Mouse (Mus musculus) olfactory bulb, adult 2 months (tissue): ENCODE measurements around the gene Fam57b. TPM values are rescaled to one million over a fixed set of nuclear protein-coding genes. Genes with fewer than 3 reads are reported as not detected.

Experiments used
- H3K27ac ChIP-seq: fragments of 200-500 bp; 2 replicates; pipeline ENCODE4 v1.5.1; 2012; ENCODE audit warnings: low read depth, low read length; ENCODE audit not compliant: insufficient read depth
- H3K4me1 ChIP-seq: fragments of 200-500 bp; 2 replicates; pipeline ENCODE4 v1.6.1; 2012; ENCODE audit warnings: low read length; ENCODE audit not compliant: control insufficient read depth, insufficient read depth
- H3K4me3 ChIP-seq: fragments of 200-500 bp; 2 replicates; pipeline ENCODE4 v1.5.1; 2012; ENCODE audit warnings: mild to moderate bottlenecking, low read depth, low read length, moderate library complexity; ENCODE audit not compliant: insufficient read depth
- CTCF ChIP-seq: fragments of 200-500 bp; IDR thresholded peaks from 2 replicates; pipeline ENCODE4 v1.5.1; 2012; ENCODE audit warnings: low read depth, mild to moderate bottlenecking, low read length, moderate library complexity; ENCODE audit not compliant: insufficient read depth
- POLR2A ChIP-seq: fragments of 200-500 bp; IDR thresholded peaks from 2 replicates; pipeline ENCODE4 v1.6.1; 2012; ENCODE audit warnings: mild to moderate bottlenecking, low read depth, low read length, moderate library complexity; ENCODE audit not compliant: insufficient read depth
- WGBS: fragments of 180-500 bp; shearing (Covaris S2); methylation state at CpG from one replicate; pipeline ENCODE4 v1.1.7; 2018; 5-methylcytosine and 5-hydroxymethylcytosine counted together
- polyA plus RNA-seq: library from polyadenylated mRNA; stranded (reverse); fragments of >200 nt; gene quantifications from 2 replicates; pipeline ENCODE4 v1.2.4, GENCODE M21; 2012; ENCODE audit warnings: low replicate concordance; ENCODE audit not compliant: missing spikeins, insufficient read depth, insufficient read length

The Fam57b gene
- polyA plus RNA-seq, 1 experiment, result not detected

- 92% methylated on average over 23 of the region's 23 CpGs for WGBS
- TF ChIP-seq POLR2A (no peak), CTCF (no peak)
- Histone ChIP-seq H3K27ac (no peak overlapping the region), H3K4me1 (no peaks in the 10 kb centered on the region), H3K4me3 (no peak overlapping the region)
Measured at GRCm38 (mm10) chr7:126869780-126870519, 72.5 kb downstream of the Fam57b start.

GRCm38 (mm10) chr7:126870520-126870891 is 73.0 kb downstream of the Fam57b start:
- WGBS, result 96% methylated on average over 2 of the region's 2 CpGs
- no peaks in the 10 kb centered on the region for H3K4me1 ChIP-seq
- H3K4me3 ChIP-seq, result no peak overlapping the region
- H3K27ac ChIP-seq, result no peak overlapping the region
- TF ChIP-seq POLR2A (no peak), CTCF (no peak)

- Histone ChIP-seq H3K4me1 (peaks cover 9% of the 10 kb centered on the region), H3K4me3 (no peak overlapping the region), H3K27ac (no peak overlapping the region)
- no peak for TF ChIP-seq POLR2A
- no peak for TF ChIP-seq CTCF
- 97% methylated on average over 1 of the region's 1 CpGs for WGBS
Measured at GRCm38 (mm10) chr7:126877239-126877638, 79.8 kb downstream of the Fam57b start.

Other genes with a start within 250 kb of the Fam57b start
- 330 TPM in 1 of 2 replicates, not detected in the other for gene Eif3c, start 231.3 kb upstream of the Fam57b start, polyA plus RNA-seq
- not detected in 2 replicates for gene Apobr, start 212.7 kb upstream of the Fam57b start, polyA plus RNA-seq
- gene Cln3, start 211.9 kb upstream of the Fam57b start, polyA plus RNA-seq, result not detected in 2 replicates
- gene Il27, start 202.7 kb upstream of the Fam57b start, polyA plus RNA-seq, result not detected in 2 replicates
- not detected in 2 replicates for gene Nupr1, start 166.8 kb upstream of the Fam57b start, polyA plus RNA-seq
- gene Sgf29, start 148.4 kb upstream of the Fam57b start, polyA plus RNA-seq, result not detected in 2 replicates
- not detected in 2 replicates for gene Sult1a1, start 121.2 kb upstream of the Fam57b start, polyA plus RNA-seq
- not detected in 2 replicates for gene Bola2, start 102.3 kb upstream of the Fam57b start, polyA plus RNA-seq
- not detected in 2 replicates for gene Slx1b, start 101.9 kb upstream of the Fam57b start, polyA plus RNA-seq
- gene Coro1a, start 89.9 kb upstream of the Fam57b start, polyA plus RNA-seq, result 309 and 598 TPM in 2 replicates
- 208 and 343 TPM in 2 replicates for gene Mapk3, start 38.1 kb upstream of the Fam57b start, polyA plus RNA-seq
- gene Gdpd3, start 31.3 kb upstream of the Fam57b start, polyA plus RNA-seq, result not detected in 2 replicates
- not detected in 2 replicates for gene Ypel3, start 20.7 kb upstream of the Fam57b start, polyA plus RNA-seq
- not detected in 2 replicates for gene Tbx6, start 16.2 kb upstream of the Fam57b start, polyA plus RNA-seq
- not detected in 2 replicates for gene Ppp4c, start 5.2 kb upstream of the Fam57b start, polyA plus RNA-seq
- gene 4930451I11Rik, start 34.0 kb downstream of the Fam57b start, polyA plus RNA-seq, result not detected in 2 replicates
- gene Doc2a, start 49.7 kb downstream of the Fam57b start, polyA plus RNA-seq, result not detected in 2 replicates
- gene Hirip3, start 64.3 kb downstream of the Fam57b start, polyA plus RNA-seq, result not detected in 2 replicates
- not detected in 2 replicates for gene Ino80e, start 64.7 kb downstream of the Fam57b start, polyA plus RNA-seq
- gene Taok2, start 87.0 kb downstream of the Fam57b start, polyA plus RNA-seq, result not detected in 2 replicates
- not detected in 2 replicates for gene Tmem219, start 125.2 kb downstream of the Fam57b start, polyA plus RNA-seq
- not detected in 2 replicates for gene Kctd13, start 131.2 kb downstream of the Fam57b start, polyA plus RNA-seq
- gene Asphd1, start 151.9 kb downstream of the Fam57b start, polyA plus RNA-seq, result not detected in 2 replicates
- not detected in 2 replicates for gene Sez6l2, start 152.9 kb downstream of the Fam57b start, polyA plus RNA-seq
- 241 TPM in 1 of 2 replicates, not detected in the other for gene Cdipt, start 178.2 kb downstream of the Fam57b start, polyA plus RNA-seq
- not detected in 2 replicates for gene Cdiptos, start 178.4 kb downstream of the Fam57b start, polyA plus RNA-seq
- not detected in 2 replicates for gene Mvp, start 217.0 kb downstream of the Fam57b start, polyA plus RNA-seq
- gene Pagr1b, start 218.8 kb downstream of the Fam57b start, polyA plus RNA-seq, result not detected in 2 replicates
- gene Pagr1a, start 219.7 kb downstream of the Fam57b start, polyA plus RNA-seq, result not detected in 2 replicates
- gene Gm42742, start 223.4 kb downstream of the Fam57b start, polyA plus RNA-seq, result not detected in 2 replicates
- not detected in 2 replicates for gene Prrt2, start 223.5 kb downstream of the Fam57b start, polyA plus RNA-seq
- gene Maz, start 229.4 kb downstream of the Fam57b start, polyA plus RNA-seq, result 437 and 572 TPM in 2 replicates
- gene Kif22, start 244.8 kb downstream of the Fam57b start, polyA plus RNA-seq, result not detected in 2 replicates